Mouse (Mus musculus): ENCODE data around the gene Gabrb1. TPM values are rescaled to one million over a fixed set of nuclear protein-coding genes. Genes with fewer than 3 reads are reported as not detected.

Gene Gabrb1
- total and polyA plus RNA-seq, 3 experiments = 0.03 TPM; not detected in 2

GRCm38 (mm10) chr5:72181194-72181593 lies 523.3 kb downstream of the Gabrb1 start:
- no peak overlapping the region; the same call in none of the 2 replicates for H3K9ac ChIP-seq (ENCODE audit: control insufficient read depth, low read depth, low read length, poor library complexity, severe bottlenecking)
- H3K4me3 ChIP-seq (ENCODE audit: control insufficient read depth in 1 of 2, insufficient read depth in 1 of 2, low read depth in 2 of 2, low read length in 2 of 2) = no peak overlapping the region
- H3K79me2 ChIP-seq (ENCODE audit: control insufficient read depth, insufficient read depth, low read length, poor library complexity) = no peaks in the 10 kb centered on the region; the same call in 1 of the 2 replicates
- DNase-seq (ENCODE audit: low read depth, low spot score) = peak; percentile 81
- no peaks in the 10 kb centered on the region for H3K27me3 ChIP-seq (ENCODE audit: control insufficient read depth in 1 of 2, insufficient read depth in 2 of 2, low read length in 2 of 2)
- H3K4me1 ChIP-seq (ENCODE audit: control insufficient read depth in 1 of 2, insufficient read depth in 2 of 2, low read length in 2 of 2) = peaks cover 18 to 30% of the 10 kb centered on the region in 2 experiments
- peaks cover 0 to 24% of the 10 kb centered on the region in 2 experiments; a peak in 2 of 4 replicates for H3K36me3 ChIP-seq (ENCODE audit: control insufficient read depth in 1 of 2, insufficient read depth in 2 of 2, low read length in 2 of 2)
- H3K9me3 ChIP-seq (replicated peaks; ENCODE audit: insufficient read depth, low read length) = no peaks in the 10 kb centered on the region
- TF ChIP-seq ZNF384 (IDR thresholded peaks at IDR 0.05; ENCODE audit: low read depth, low read length) (peak; percentile 79), HCFC1 (IDR thresholded peaks at IDR 0.05; ENCODE audit: low read depth, low read length) (peak; percentile 26; the same call in 1 of the 2 replicates), RCOR1 (IDR thresholded peaks at IDR 0.05; ENCODE audit: low read depth, low read length) (peak; percentile 92), MAZ (IDR thresholded peaks at IDR 0.05; ENCODE audit: low read depth, low read length) (peak; percentile 88), MAFK (IDR thresholded peaks at IDR 0.05; ENCODE audit: borderline replicate concordance, low read depth, low read length) (0 out of 2 replicates have a peak, but pooled peaks have one; percentile 40), CTCF (IDR thresholded peaks at IDR 0.05 in 2 of 3, conservative IDR thresholded peaks at IDR 0.05 in 1 of 3; ENCODE audit: control insufficient read depth in 1 of 3, insufficient read depth in 1 of 3, low read depth in 2 of 3, low read length in 3 of 3, poor library complexity in 1 of 3, severe bottlenecking in 1 of 3) (peak in 1 of 3 experiments; percentile 10; a peak in 1 of 6 replicates), GATA1 (IDR thresholded peaks at IDR 0.05; ENCODE audit: low read depth, low read length) (peak; percentile 90), SMC3 (IDR thresholded peaks at IDR 0.05; ENCODE audit: low read depth, low read length) (0 out of 2 replicates have a peak, but pooled peaks have one; percentile 22), BHLHE40 (IDR thresholded peaks at IDR 0.05; ENCODE audit: borderline replicate concordance, low read depth, low read length) (0 out of 2 replicates have a peak, but pooled peaks have one; percentile 55), SIN3A (IDR thresholded peaks at IDR 0.05; ENCODE audit: low read length) (peak; percentile 61), USF1 (IDR thresholded peaks at IDR 0.05; ENCODE audit: low read depth, low read length) (peak; percentile 15; the same call in 1 of the 2 replicates), ZC3H11A (IDR thresholded peaks at IDR 0.05; ENCODE audit: low read depth, low read length) (0 out of 2 replicates have a peak, but pooled peaks have one; percentile 14), POLR2AphosphoS2 (IDR thresholded peaks at IDR 0.05; ENCODE audit: low read length) (no peak), EP300 (IDR thresholded peaks at IDR 0.05; ENCODE audit: low read depth in 1 of 2, low read length in 2 of 2) (peak; percentile 83 to 86), NELFE (IDR thresholded peaks at IDR 0.05; ENCODE audit: low read depth, low read length) (no peak), TCF12 (IDR thresholded peaks at IDR 0.05; ENCODE audit: low read depth, low read length) (peak; percentile 94), ETS1 (IDR thresholded peaks at IDR 0.05; ENCODE audit: low read depth, low read length) (peak; percentile 84), MYC (IDR thresholded peaks at IDR 0.05; ENCODE audit: low read depth, low read length) (peak; percentile 66; the same call in 1 of the 2 replicates), USF2 (IDR thresholded peaks at IDR 0.05; ENCODE audit: borderline replicate concordance in 1 of 2, insufficient read depth in 1 of 2, low read depth in 1 of 2, low read length in 2 of 2) (no peak), MXI1 (IDR thresholded peaks at IDR 0.05; ENCODE audit: low read depth, low read length) (peak; percentile 71), TAL1 (IDR thresholded peaks at IDR 0.05; ENCODE audit: low read length) (peak; percentile 92), ZMIZ1 (IDR thresholded peaks at IDR 0.05; ENCODE audit: low read depth, low read length) (no peak), POLR2AphosphoS5 (IDR thresholded peaks at IDR 0.05; ENCODE audit: borderline replicate concordance, low read depth, low read length) (no peak)
- H3K27ac ChIP-seq (ENCODE audit: control insufficient read depth, low read depth, low read length) = peak overlapping the region; percentile 79

All from MEL (cell line).